Mouse (Mus musculus): ENCODE results near the gene F830045P16Rik.

Gene F830045P16Rik

DNA sequence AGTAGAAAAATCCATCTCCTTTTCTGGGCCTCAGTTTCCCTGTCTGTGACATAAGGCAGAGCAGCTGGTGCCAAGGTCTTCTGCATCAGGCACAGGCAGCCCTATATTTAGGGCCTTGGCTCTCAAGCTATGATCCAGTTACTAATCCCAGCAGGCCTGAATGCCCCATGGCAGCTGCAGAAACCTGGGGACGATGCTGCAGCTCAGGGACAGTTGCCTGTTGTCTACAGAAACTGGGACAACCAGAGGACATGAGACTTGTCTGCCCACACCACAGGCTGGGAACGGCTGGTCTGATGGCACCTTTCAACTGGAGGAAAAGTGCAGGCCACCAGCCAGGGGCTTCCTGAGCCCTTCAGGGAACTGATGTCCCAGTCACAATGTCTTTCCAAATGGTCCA is at the start of gene F830045P16Rik:
TSS of gene F830045P16Rik (minus strand) at position 226 of the 400 bp plus-strand sequence.
- no peaks in the 10 kb centered on the region for H3K27me3 ChIP-seq (ENCODE audit: insufficient read depth, low read length)
- no peaks in the 10 kb centered on the region for H3K4me1 ChIP-seq (replicated peaks; ENCODE audit: low read depth, low read length)
- no peaks in the 10 kb centered on the region for H3K36me3 ChIP-seq (ENCODE audit: insufficient read depth, low read length)
- H3K9me3 ChIP-seq (ENCODE audit: low read length) = peaks cover 23% of the 10 kb centered on the region
- TF ChIP-seq CTCF (conservative IDR thresholded peaks at IDR 0.05; ENCODE audit: low read length) = no peak
- TF ChIP-seq POU5F1 (IDR thresholded peaks at IDR 0.05; ENCODE audit: borderline replicate concordance, low read length) = no peak
- TF ChIP-seq NANOG (IDR thresholded peaks at IDR 0.05; ENCODE audit: borderline replicate concordance, low read length) = no peak
- no peak within 1 kb of the TSS for H3K4me3 ChIP-seq (replicated peaks; ENCODE audit: low read length)

- H3K9me3 ChIP-seq (ENCODE audit: low read length) = no peaks in the 10 kb centered on the region
These were observed 49.6 kb upstream of the F830045P16Rik start for GRCm38 (mm10) chr2:129585904-129586514.

DNA sequence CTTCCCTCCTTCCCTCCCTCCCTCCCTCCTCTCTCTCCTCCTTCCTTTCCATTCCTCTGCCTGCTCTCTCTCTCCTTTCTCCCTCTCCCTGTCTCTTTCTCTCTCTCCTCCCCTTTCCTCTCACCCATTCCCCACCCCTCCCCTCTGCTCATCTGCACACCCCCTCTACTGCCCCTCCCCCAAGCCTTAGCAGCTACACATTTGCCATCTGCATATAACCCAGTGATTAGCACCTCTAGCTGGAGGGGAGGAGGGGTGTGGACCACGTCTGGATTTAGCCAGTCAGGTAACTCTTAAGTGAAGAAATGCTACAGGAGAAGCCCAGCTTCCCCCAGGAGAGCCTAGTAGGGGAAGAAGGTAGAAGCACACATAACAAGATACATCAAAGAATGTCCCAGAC is 48.5 kb upstream of the F830045P16Rik start:
- no peak for TF ChIP-seq POU5F1 (IDR thresholded peaks at IDR 0.05; ENCODE audit: borderline replicate concordance, low read length)
- no peak for TF ChIP-seq CTCF (conservative IDR thresholded peaks at IDR 0.05; ENCODE audit: low read length)
- no peak for TF ChIP-seq NANOG (IDR thresholded peaks at IDR 0.05; ENCODE audit: borderline replicate concordance, low read length)
- H3K4me3 ChIP-seq (replicated peaks; ENCODE audit: low read length) = no peak overlapping the region
- no peaks in the 10 kb centered on the region for H3K36me3 ChIP-seq (ENCODE audit: insufficient read depth, low read length)
- H3K9me3 ChIP-seq (ENCODE audit: low read length) = no peaks in the 10 kb centered on the region
- H3K4me1 ChIP-seq (replicated peaks; ENCODE audit: low read depth, low read length) = peaks cover 70% of the 10 kb centered on the region
- H3K27me3 ChIP-seq (ENCODE audit: insufficient read depth, low read length) = peaks cover 25% of the 10 kb centered on the region

More at GRCm38 (mm10) chr2:129585904-129586514, 49.6 kb upstream of the F830045P16Rik start:
- H3K27me3 ChIP-seq (ENCODE audit: insufficient read depth, low read length) = peaks cover 33% of the 10 kb centered on the region
- peaks cover 70% of the 10 kb centered on the region for H3K4me1 ChIP-seq (replicated peaks; ENCODE audit: low read depth, low read length)
- peak overlapping the region; percentile 13; the same call in 1 of the 2 replicates for H3K4me3 ChIP-seq (replicated peaks; ENCODE audit: low read length)
- no peaks in the 10 kb centered on the region for H3K36me3 ChIP-seq (ENCODE audit: insufficient read depth, low read length)
- TF ChIP-seq NANOG (IDR thresholded peaks at IDR 0.05; ENCODE audit: borderline replicate concordance, low read length) (no peak), POU5F1 (IDR thresholded peaks at IDR 0.05; ENCODE audit: borderline replicate concordance, low read length) (no peak), CTCF (conservative IDR thresholded peaks at IDR 0.05; ENCODE audit: low read length) (no peak)

- peaks cover 28% of the 10 kb centered on the region for H3K27me3 ChIP-seq (ENCODE audit: insufficient read depth, low read length)
- H3K9me3 ChIP-seq (ENCODE audit: low read length) = no peaks in the 10 kb centered on the region
- peaks cover 55% of the 10 kb centered on the region for H3K4me1 ChIP-seq (replicated peaks; ENCODE audit: low read depth, low read length)
- TF ChIP-seq CTCF (conservative IDR thresholded peaks at IDR 0.05; ENCODE audit: low read length) (no peak), POU5F1 (IDR thresholded peaks at IDR 0.05; ENCODE audit: borderline replicate concordance, low read length) (no peak), NANOG (IDR thresholded peaks at IDR 0.05; ENCODE audit: borderline replicate concordance, low read length) (no peak)
- H3K4me3 ChIP-seq (replicated peaks; ENCODE audit: low read length) = no peak overlapping the region
- H3K36me3 ChIP-seq (ENCODE audit: insufficient read depth, low read length) = no peaks in the 10 kb centered on the region
These were observed 45.9 kb upstream of the F830045P16Rik start for GRCm38 (mm10) chr2:129582261-129582660.

GRCm38 (mm10) chr2:129581826-129582225 is 45.4 kb upstream of the F830045P16Rik start:
- no peak for TF ChIP-seq NANOG (IDR thresholded peaks at IDR 0.05; ENCODE audit: borderline replicate concordance, low read length)
- TF ChIP-seq CTCF (conservative IDR thresholded peaks at IDR 0.05; ENCODE audit: low read length) = no peak
- TF ChIP-seq POU5F1 (IDR thresholded peaks at IDR 0.05; ENCODE audit: borderline replicate concordance, low read length) = no peak

GRCm38 (mm10) chr2:129580656-129581055 is 44.3 kb upstream of the F830045P16Rik start:
- no peak for TF ChIP-seq NANOG (IDR thresholded peaks at IDR 0.05; ENCODE audit: borderline replicate concordance, low read length)
- TF ChIP-seq POU5F1 (IDR thresholded peaks at IDR 0.05; ENCODE audit: borderline replicate concordance, low read length) = no peak
- TF ChIP-seq CTCF (conservative IDR thresholded peaks at IDR 0.05; ENCODE audit: low read length) = no peak
- H3K27me3 ChIP-seq (ENCODE audit: insufficient read depth, low read length) = peaks cover 39% of the 10 kb centered on the region
- H3K4me1 ChIP-seq (replicated peaks; ENCODE audit: low read depth, low read length) = peaks cover 47% of the 10 kb centered on the region
- no peaks in the 10 kb centered on the region for H3K9me3 ChIP-seq (ENCODE audit: low read length)
- H3K4me3 ChIP-seq (replicated peaks; ENCODE audit: low read length) = no peak overlapping the region
- H3K36me3 ChIP-seq (ENCODE audit: insufficient read depth, low read length) = no peaks in the 10 kb centered on the region

More at GRCm38 (mm10) chr2:129581826-129582225, 45.4 kb upstream of the F830045P16Rik start:
- no peaks in the 10 kb centered on the region for H3K36me3 ChIP-seq (ENCODE audit: insufficient read depth, low read length)
- H3K27me3 ChIP-seq (ENCODE audit: insufficient read depth, low read length) = peaks cover 32% of the 10 kb centered on the region
- H3K4me3 ChIP-seq (replicated peaks; ENCODE audit: low read length) = no peak overlapping the region
- peaks cover 50% of the 10 kb centered on the region for H3K4me1 ChIP-seq (replicated peaks; ENCODE audit: low read depth, low read length)
- H3K9me3 ChIP-seq (ENCODE audit: low read length) = no peaks in the 10 kb centered on the region

DNA sequence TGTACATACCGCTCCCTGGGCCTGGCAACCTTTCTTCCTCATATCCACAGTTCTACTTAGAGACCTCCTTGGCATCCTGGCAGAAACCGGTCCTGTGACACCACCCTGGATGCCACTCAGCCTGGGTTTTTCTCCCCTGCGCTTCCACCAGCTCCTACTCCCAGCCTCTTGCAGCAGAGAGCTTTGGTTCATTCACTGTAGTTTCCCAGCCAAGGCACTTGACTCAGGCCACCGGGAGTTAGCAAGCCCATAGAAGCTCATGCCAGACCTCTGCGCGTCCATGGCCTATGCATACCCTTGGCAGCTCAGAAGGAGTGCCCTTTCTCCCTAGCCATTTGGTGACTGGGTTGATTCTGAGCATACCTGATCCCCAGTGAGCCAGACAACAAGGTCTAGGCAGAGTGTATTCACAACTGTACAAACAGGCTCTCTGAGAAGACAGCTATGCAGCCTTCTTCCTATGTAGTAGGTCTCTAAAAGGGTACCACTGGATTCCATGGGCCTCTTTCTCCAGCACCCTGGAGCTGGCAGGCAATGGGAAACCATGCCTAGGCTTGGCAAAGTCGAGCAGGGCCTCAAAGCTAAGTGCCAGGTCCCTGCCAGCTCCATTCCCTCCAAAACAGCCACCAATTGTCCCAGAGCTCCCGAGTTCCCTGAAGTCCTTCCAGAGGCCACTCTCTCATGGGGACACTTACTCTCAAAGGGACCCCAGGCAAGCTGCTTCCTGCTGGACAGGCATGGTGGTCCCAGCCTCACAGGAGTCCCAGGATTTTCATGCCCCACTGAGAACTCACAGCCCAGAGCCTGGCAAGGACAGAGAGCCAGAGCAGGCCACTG is 40.4 kb upstream of the F830045P16Rik start:
- Histone ChIP-seq H3K4me3 (replicated peaks; ENCODE audit: low read length) (no peak overlapping the region), H3K9me3 (ENCODE audit: low read length) (no peaks in the 10 kb centered on the region), H3K27me3 (ENCODE audit: insufficient read depth, low read length) (peaks cover 40% of the 10 kb centered on the region), H3K4me1 (replicated peaks; ENCODE audit: low read depth, low read length) (peaks cover 47% of the 10 kb centered on the region), H3K36me3 (ENCODE audit: insufficient read depth, low read length) (no peaks in the 10 kb centered on the region)
- TF ChIP-seq NANOG (IDR thresholded peaks at IDR 0.05; ENCODE audit: borderline replicate concordance, low read length) = no peak
- no peak for TF ChIP-seq POU5F1 (IDR thresholded peaks at IDR 0.05; ENCODE audit: borderline replicate concordance, low read length)
- TF ChIP-seq CTCF (conservative IDR thresholded peaks at IDR 0.05; ENCODE audit: low read length) = no peak

DNA sequence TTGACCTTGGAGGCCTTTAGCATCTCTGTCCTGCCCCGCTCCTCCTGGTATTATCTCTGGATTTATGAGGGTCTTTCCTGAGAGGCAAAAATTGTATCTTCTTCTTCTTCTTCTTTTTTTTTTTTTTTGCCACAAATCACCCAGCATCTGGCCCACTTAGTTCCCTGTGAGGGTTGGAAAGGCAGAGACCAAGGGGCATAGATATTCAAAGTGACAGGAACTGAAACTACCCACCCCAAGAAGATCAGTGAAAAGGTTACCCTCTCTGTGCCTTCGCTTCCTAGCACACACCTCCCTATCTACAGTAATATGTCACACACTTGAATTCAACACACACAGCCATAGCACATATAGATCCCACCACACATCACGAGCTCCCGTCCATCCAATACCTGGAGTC is 38.7 kb upstream of the F830045P16Rik start:
- no peak for TF ChIP-seq CTCF (conservative IDR thresholded peaks at IDR 0.05; ENCODE audit: low read length)
- TF ChIP-seq NANOG (IDR thresholded peaks at IDR 0.05; ENCODE audit: borderline replicate concordance, low read length) = no peak
- TF ChIP-seq POU5F1 (IDR thresholded peaks at IDR 0.05; ENCODE audit: borderline replicate concordance, low read length) = no peak
- Histone ChIP-seq H3K4me3 (replicated peaks; ENCODE audit: low read length) (peak overlapping the region; percentile 54; the same call in 1 of the 2 replicates), H3K27me3 (ENCODE audit: insufficient read depth, low read length) (peaks cover 39% of the 10 kb centered on the region), H3K36me3 (ENCODE audit: insufficient read depth, low read length) (no peaks in the 10 kb centered on the region), H3K9me3 (ENCODE audit: low read length) (no peaks in the 10 kb centered on the region), H3K4me1 (replicated peaks; ENCODE audit: low read depth, low read length) (peaks cover 45% of the 10 kb centered on the region)
